Mouse (Mus musculus) left cerebral cortex, adult 18-20 months (tissue): ENCODE measurements at regions not wholly inside any gene's neighbourhood (a gene's known extent, or its start where the extent isn't known, plus 50 kb on each side); places are given as distances from the start of the nearest gene placed in this dataset.
A peak's percentile ranks its signal among the peaks of the same experiment; 100 is the strongest.

ENCODE experiments used
- DNase-seq, 2 experiments: peaks; one replicate each; pipeline ENCODE4 v3.0.0; 2021 to 2022; ENCODE audit warnings: low spot score in 2 of 2, mixed read lengths in 1 of 2

GRCm38 (mm10) chr1:23589414-23589942 lies 172.1 kb upstream of the B3gat2 start:
- DNase-seq: no peak

GRCm38 (mm10) chr1:23602710-23603291 lies 158.8 kb upstream of the B3gat2 start:
- DNase-seq: no peak

- no peak for DNase-seq
Observed at GRCm38 (mm10) chr1:23629366-23629765, 132.2 kb upstream of the B3gat2 start.

GRCm38 (mm10) chr1:23645093-23645492 lies 116.5 kb upstream of the B3gat2 start:
- no peak for DNase-seq

- DNase-seq: no peak
Observed at GRCm38 (mm10) chr1:23648875-23649506, 112.6 kb upstream of the B3gat2 start.

- no peak for DNase-seq
Observed at GRCm38 (mm10) chr1:23649886-23650285, 111.7 kb upstream of the B3gat2 start.

- no peak for DNase-seq
Observed at GRCm38 (mm10) chr1:23653628-23654027, 107.9 kb upstream of the B3gat2 start.

- DNase-seq: no peak
Observed at GRCm38 (mm10) chr1:23655768-23656167, 105.8 kb upstream of the B3gat2 start.

- peak; percentile 16 to 20 for DNase-seq
Observed at GRCm38 (mm10) chr1:23656302-23656701, 105.3 kb upstream of the B3gat2 start.

- DNase-seq: no peak
Observed at GRCm38 (mm10) chr1:23656718-23657117, 104.8 kb upstream of the B3gat2 start.

GRCm38 (mm10) chr1:23670514-23670913 lies 91.0 kb upstream of the B3gat2 start:
- DNase-seq: no peak

GRCm38 (mm10) chr1:23674357-23674756 lies 87.2 kb upstream of the B3gat2 start:
- DNase-seq: no peak

GRCm38 (mm10) chr1:23676301-23676700 lies 85.3 kb upstream of the B3gat2 start:
- no peak for DNase-seq

- no peak for DNase-seq
Observed at GRCm38 (mm10) chr1:23689398-23689797, 72.2 kb upstream of the B3gat2 start.

GRCm38 (mm10) chr1:23705489-23705888 lies 56.1 kb upstream of the B3gat2 start:
- DNase-seq: peak; percentile 57 to 68

- DNase-seq: no peak
Observed at GRCm38 (mm10) chr1:23706450-23706849, 55.1 kb upstream of the B3gat2 start.
